Mouse (Mus musculus) erythroblast, embryonic 14.5 days (primary cell): Measurements from ENCODE around the gene Gltpd2.

ENCODE experiments used
- GATA1 ChIP-seq: IDR thresholded peaks from 2 replicates; pipeline ENCODE4 v1.6.1; 2012; ENCODE audit warnings: low read length, inconsistent platforms, mixed read lengths
- TAL1 ChIP-seq: IDR thresholded peaks from 3 replicates; pipeline ENCODE4 v1.6.1; 2012; ENCODE audit warnings: low read length, inconsistent platforms, mixed read lengths

GRCm38 (mm10) chr11:70489138-70489537 is 29.9 kb upstream of the Gltpd2 start:
- TF ChIP-seq TAL1 (no peak), GATA1 (no peak)
